Mouse (Mus musculus) limb, embryonic 15.5 days (tissue): ENCODE measurements around the gene Tspan2. TPM values are rescaled to one million over a fixed set of nuclear protein-coding genes. Genes with fewer than 3 reads are reported as not detected.

ENCODE experiments used
- ATAC-seq: fragments of 200-750 bp; cut with Nextera tagmentation; 2 replicates; pipeline ENCODE4 v1.8.0; 2017; ENCODE audit warnings: low read depth, moderate TSS enrichment; ENCODE audit not compliant: insufficient number of reproducible peaks, low FRiP score, low TSS enrichment
- H3K27ac ChIP-seq: fragments of 300-500 bp; sonication (generic); 2 replicates; pipeline ENCODE4 v1.5.1; 2015; ENCODE audit warnings: moderate library complexity, mild to moderate bottlenecking, inconsistent platforms
- H3K27me3 ChIP-seq: fragments of 300-500 bp; sonication (generic); 2 replicates; pipeline ENCODE4 v1.6.1; 2015; ENCODE audit warnings: inconsistent platforms
- H3K36me3 ChIP-seq: fragments of 300-500 bp; sonication (generic); 2 replicates; pipeline ENCODE4 v1.6.1; 2015; ENCODE audit warnings: inconsistent platforms
- H3K4me1 ChIP-seq: fragments of 300-500 bp; sonication (generic); 2 replicates; pipeline ENCODE4 v1.6.1; 2015; ENCODE audit warnings: inconsistent platforms
- H3K4me2 ChIP-seq: fragments of 300-500 bp; sonication (generic); 2 replicates; pipeline ENCODE4 v1.6.1; 2015; ENCODE audit warnings: mild to moderate bottlenecking, inconsistent platforms
- H3K4me3 ChIP-seq: fragments of 300-500 bp; sonication (generic); 2 replicates; pipeline ENCODE4 v1.5.1; 2015; ENCODE audit warnings: mild to moderate bottlenecking, inconsistent platforms
- H3K9ac ChIP-seq: fragments of 300-500 bp; sonication (generic); 2 replicates; pipeline ENCODE4 v1.6.1; 2015; ENCODE audit warnings: inconsistent platforms
- H3K9me3 ChIP-seq: fragments of 300-500 bp; sonication (generic); 2 replicates; pipeline ENCODE4 v1.6.1; 2016; ENCODE audit warnings: inconsistent platforms
- WGBS: fragments of 180-500 bp; shearing (Covaris S2); methylation state at CpG from one replicate; pipeline ENCODE4 v1.1.7; 2015; 5-methylcytosine and 5-hydroxymethylcytosine counted together
- polyA plus RNA-seq: library from polyadenylated mRNA; unstranded; fragments of >200 nt; fragmentation: Nextera tagmentation; extraction: Ambion mirVana; gene quantifications from 2 replicates; pipeline ENCODE4 v1.2.1, GENCODE M21; 2015

Gene Tspan2
- 7.2 and 8.0 TPM in 2 replicates for polyA plus RNA-seq

DNA sequence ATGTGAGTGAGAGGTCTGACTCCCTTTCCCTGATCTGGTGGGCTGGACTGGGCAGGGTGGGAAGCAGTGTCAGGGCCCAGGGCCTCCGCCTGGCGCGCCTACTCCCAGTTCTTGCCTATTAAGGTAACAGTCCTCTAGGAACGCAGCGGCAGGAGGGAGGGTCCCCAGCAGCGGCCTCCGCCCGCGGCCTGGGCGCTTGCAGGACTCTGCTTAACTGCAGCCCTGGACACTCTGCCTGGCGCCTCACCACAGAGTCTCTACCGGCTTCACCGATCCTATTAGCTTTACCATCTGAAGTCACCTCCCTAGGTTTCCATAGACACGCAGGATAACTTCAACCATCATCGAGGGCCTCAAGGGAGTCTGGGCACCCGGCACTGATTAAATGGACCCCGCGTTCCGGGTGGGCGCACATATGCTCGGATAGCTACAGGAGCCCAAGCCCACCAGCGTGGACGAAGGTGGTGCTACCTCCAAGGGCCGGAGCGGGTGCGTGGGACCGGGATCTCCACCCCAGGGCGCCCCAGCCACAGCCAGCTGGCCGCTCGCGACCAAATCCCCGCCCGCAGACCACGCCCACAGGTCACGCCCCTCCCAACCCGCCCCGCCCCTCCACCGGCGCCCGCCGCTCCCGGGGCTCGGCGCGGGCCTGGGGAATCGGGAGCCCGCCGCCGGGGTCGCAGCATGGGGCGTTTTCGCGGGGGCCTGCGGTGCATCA is at the start of gene Tspan2:
Gene Tspan2 (plus strand): TSS at position 217 of the 718 bp plus-strand sequence.
- Histone ChIP-seq H3K27me3 (0 out of 2 replicates have a peak, but pooled peaks cover 3% of the 10 kb centered on the region), H3K4me1 (peaks cover 31% of the 10 kb centered on the region), H3K9me3 (no peaks in the 10 kb centered on the region), H3K36me3 (no peaks in the 10 kb centered on the region), H3K4me2 (peak within 1 kb of the TSS; percentile 91), H3K4me3 (peak within 1 kb of the TSS; percentile 67), H3K27ac (peak within 1 kb of the TSS; percentile 65), H3K9ac (peak within 1 kb of the TSS; percentile 60)
- peak; percentile 72 for ATAC-seq
- WGBS = under 1% methylated on average over 54 of the region's 54 CpGs

DNA sequence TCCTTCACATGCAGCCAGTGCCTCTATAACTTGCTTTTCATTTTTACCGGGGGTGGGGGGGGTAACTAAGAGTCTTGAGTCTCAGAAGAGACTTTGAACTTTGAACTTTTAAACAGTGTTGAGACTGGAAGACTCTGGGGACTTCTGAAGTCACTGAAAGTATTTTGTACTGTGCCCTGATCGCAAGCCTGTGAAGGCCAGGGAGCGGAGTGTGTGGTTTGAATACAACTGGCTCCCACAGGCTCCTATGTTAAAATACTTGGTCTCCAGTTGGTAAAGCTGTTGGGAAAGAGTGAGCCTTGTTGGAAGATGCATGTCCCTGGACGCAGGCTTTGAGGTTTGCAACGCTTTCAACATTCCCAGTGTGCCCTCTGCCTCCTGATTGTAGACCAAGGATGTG is 47.5 kb upstream of the Tspan2 start:
- Histone ChIP-seq H3K4me2 (no peak overlapping the region), H3K27ac (no peak overlapping the region), H3K9me3 (no peaks in the 10 kb centered on the region), H3K27me3 (no peaks in the 10 kb centered on the region), H3K36me3 (no peaks in the 10 kb centered on the region), H3K4me3 (no peak overlapping the region), H3K4me1 (peaks cover 15% of the 10 kb centered on the region), H3K9ac (no peak overlapping the region)
- 84% methylated on average over 5 of the region's 5 CpGs for WGBS
- no peak for ATAC-seq

- H3K4me2 ChIP-seq = no peak overlapping the region
- H3K4me1 ChIP-seq = peaks cover 21% of the 10 kb centered on the region
- no peaks in the 10 kb centered on the region for H3K36me3 ChIP-seq
- no peaks in the 10 kb centered on the region for H3K27me3 ChIP-seq
- H3K9ac ChIP-seq = no peak overlapping the region
- 18% methylated on average over 8 of the region's 8 CpGs for WGBS
- H3K4me3 ChIP-seq = no peak overlapping the region
- H3K9me3 ChIP-seq = no peaks in the 10 kb centered on the region
- ATAC-seq = no peak
- H3K27ac ChIP-seq = no peak overlapping the region
Measured at GRCm38 (mm10) chr3:102687852-102688251, 46.5 kb upstream of the Tspan2 start.

DNA sequence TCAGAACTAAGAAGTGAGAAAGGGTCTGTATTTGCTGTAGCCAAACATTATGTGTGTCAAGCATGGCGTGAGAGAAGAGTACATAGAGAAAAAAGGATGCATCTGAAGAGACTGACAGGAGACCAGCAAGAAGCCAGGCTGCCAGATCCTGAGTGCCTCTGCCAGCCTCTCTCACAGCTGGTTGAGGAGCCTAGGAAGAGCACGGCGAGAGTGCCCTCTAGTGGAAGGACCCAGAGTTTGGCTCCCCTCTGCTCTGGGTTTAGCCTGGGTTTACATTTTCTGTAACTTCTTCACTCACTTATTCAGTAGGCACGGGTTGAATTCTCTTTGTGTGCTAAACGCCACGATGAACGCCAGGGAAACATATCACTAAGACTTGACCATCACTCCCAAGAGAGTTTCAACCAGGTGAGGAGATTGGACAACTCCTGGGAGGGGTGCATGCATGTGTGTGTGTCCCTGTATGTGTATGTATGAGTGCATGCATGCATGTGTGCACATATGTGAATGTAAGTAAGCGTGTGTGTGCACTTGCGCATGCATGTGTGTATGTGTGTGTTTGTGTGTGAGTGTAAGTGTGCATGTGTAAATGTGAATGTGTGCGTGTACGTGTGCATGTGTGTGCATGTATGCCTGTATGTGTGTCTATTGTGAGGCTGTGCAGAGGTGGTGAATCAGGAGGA is 42.4 kb upstream of the Tspan2 start:
- Histone ChIP-seq H3K4me3 (no peak overlapping the region), H3K27me3 (no peaks in the 10 kb centered on the region), H3K9me3 (no peaks in the 10 kb centered on the region), H3K4me2 (no peak overlapping the region), H3K4me1 (peaks cover 21% of the 10 kb centered on the region), H3K9ac (no peak overlapping the region), H3K27ac (0 out of 2 replicates have a peak overlapping the region, but pooled peaks have one; percentile 11), H3K36me3 (no peaks in the 10 kb centered on the region)
- ATAC-seq = no peak
- 39% methylated on average over 11 of the region's 11 CpGs for WGBS

DNA sequence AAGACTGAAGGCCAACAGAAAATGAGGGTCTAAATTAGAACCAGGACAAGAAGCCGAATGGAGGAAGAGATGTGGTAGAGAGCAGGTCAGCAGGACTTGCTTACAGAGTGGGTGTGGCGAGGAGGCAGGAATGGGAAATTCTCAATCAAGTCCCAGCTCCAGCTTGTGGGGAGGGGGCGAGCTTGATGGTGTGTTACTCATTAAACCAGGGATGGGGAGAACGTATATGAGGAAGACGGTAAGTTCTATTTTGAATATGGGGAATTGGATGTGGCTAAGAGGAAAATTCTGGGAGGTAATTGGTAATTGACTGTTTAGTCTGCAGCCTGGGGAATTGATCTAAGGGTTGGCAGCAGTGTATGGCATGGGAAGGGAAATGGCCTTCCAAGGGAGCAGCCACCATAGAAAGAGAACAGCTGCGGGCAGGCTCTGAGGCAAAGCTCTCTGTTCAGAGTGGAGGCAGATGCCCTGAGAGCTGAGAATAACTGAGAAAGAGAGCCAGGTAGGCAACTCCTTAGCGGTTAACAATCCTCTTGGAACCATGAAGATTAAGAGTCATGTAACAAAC is 41.5 kb upstream of the Tspan2 start:
- Histone ChIP-seq H3K27ac (no peak overlapping the region), H3K27me3 (no peaks in the 10 kb centered on the region), H3K4me3 (no peak overlapping the region), H3K36me3 (no peaks in the 10 kb centered on the region), H3K9ac (no peak overlapping the region), H3K4me2 (no peak overlapping the region), H3K9me3 (no peaks in the 10 kb centered on the region), H3K4me1 (peaks cover 26% of the 10 kb centered on the region)
- ATAC-seq = no peak
- 50% methylated on average over 7 of the region's 7 CpGs for WGBS

- Histone ChIP-seq H3K36me3 (no peaks in the 10 kb centered on the region), H3K4me1 (peaks cover 30% of the 10 kb centered on the region), H3K9me3 (no peaks in the 10 kb centered on the region), H3K4me2 (no peak overlapping the region), H3K9ac (no peak overlapping the region), H3K27me3 (no peaks in the 10 kb centered on the region), H3K27ac (no peak overlapping the region), H3K4me3 (no peak overlapping the region)
- 31% methylated on average over 2 of the region's 2 CpGs for WGBS
- no peak for ATAC-seq
Measured at GRCm38 (mm10) chr3:102698127-102698526, 36.2 kb upstream of the Tspan2 start.

DNA sequence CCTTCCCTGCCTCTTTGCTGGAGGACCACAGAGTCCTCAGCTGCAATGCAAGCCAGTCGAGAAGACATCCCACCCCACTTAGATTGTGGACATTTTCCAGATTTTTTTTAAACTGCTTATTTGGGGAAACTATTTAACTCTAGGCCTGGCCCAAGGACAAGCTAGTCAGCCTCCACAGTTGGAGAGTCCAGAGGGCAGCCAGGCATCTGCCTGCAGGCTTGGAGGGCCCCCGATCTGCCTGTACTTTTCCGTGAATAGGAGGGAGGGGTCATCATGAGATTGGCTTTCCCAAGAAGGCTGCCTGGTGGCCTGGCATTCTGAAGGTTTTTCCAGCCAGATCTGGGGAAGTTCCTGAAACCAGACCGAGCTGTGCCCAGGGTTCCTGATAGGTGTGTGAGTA is 33.0 kb upstream of the Tspan2 start:
- no peaks in the 10 kb centered on the region for H3K9me3 ChIP-seq
- ATAC-seq = 0 out of 2 replicates have a peak, but pooled peaks have one; percentile 56
- peaks cover 36% of the 10 kb centered on the region for H3K4me1 ChIP-seq
- 47% methylated on average over 4 of the region's 4 CpGs for WGBS
- H3K4me2 ChIP-seq = no peak overlapping the region
- no peaks in the 10 kb centered on the region for H3K27me3 ChIP-seq
- H3K9ac ChIP-seq = no peak overlapping the region
- no peaks in the 10 kb centered on the region for H3K36me3 ChIP-seq
- no peak overlapping the region for H3K4me3 ChIP-seq
- no peak overlapping the region for H3K27ac ChIP-seq

GRCm38 (mm10) chr3:102701902-102702544 is 32.3 kb upstream of the Tspan2 start:
- Histone ChIP-seq H3K4me1 (peaks cover 36% of the 10 kb centered on the region), H3K36me3 (no peaks in the 10 kb centered on the region), H3K9me3 (no peaks in the 10 kb centered on the region), H3K4me2 (no peak overlapping the region), H3K27me3 (no peaks in the 10 kb centered on the region), H3K4me3 (no peak overlapping the region), H3K9ac (no peak overlapping the region), H3K27ac (no peak overlapping the region)
- no peak for ATAC-seq
- WGBS = 49% methylated on average over 7 of the region's 7 CpGs

DNA sequence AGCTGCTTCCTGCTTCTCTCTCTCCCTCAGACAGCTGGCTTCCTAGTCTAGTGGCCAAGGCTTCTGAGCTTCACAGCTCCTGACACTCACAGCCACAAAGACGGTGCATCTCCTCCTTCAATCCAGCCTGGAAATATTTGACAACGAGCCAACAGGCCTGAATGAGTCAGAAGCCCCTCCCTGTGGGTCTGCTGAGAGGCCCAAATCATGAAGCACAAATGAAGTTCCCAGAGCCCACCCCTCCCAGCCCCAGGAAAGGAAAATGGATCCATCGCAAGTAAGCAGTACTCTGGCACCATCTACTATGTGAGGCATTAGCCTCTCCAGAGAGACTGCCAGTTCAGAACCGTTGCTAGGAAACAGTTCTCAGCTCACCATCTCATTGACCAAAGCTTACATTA is 30.3 kb upstream of the Tspan2 start:
- Histone ChIP-seq H3K9ac (no peak overlapping the region), H3K4me3 (no peak overlapping the region), H3K27me3 (no peaks in the 10 kb centered on the region), H3K27ac (no peak overlapping the region), H3K4me2 (no peak overlapping the region), H3K4me1 (peaks cover 24% of the 10 kb centered on the region), H3K36me3 (no peaks in the 10 kb centered on the region), H3K9me3 (no peaks in the 10 kb centered on the region)
- ATAC-seq = no peak
- 33% methylated on average over 4 of the region's 4 CpGs for WGBS

DNA sequence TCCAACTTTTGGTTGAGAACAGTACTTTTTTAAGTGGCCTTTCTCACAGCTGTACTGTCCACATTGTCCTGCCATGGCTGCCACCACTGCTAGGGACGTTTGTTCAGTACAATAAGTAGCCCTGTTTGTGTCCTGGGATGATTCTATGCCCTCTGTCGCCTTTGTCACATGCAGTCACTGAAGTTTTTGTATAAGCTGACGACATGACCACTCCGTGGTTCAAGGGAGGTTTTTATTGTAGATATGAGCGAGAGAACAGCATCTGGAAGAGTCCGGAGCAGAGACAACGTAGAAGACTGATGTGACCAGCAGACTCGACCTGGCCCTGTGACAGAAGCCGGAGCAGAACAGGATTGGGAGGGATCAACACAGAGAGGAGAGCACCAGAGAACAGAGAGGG is 25.7 kb upstream of the Tspan2 start:
- Histone ChIP-seq H3K4me1 (peaks cover 6% of the 10 kb centered on the region; the same call in 1 of the 2 replicates), H3K36me3 (no peaks in the 10 kb centered on the region), H3K4me2 (no peak overlapping the region), H3K4me3 (no peak overlapping the region), H3K9ac (no peak overlapping the region), H3K9me3 (no peaks in the 10 kb centered on the region), H3K27me3 (no peaks in the 10 kb centered on the region; the same call in 1 of the 2 replicates), H3K27ac (no peak overlapping the region)
- WGBS = 81% methylated on average over 9 of the region's 9 CpGs
- no peak for ATAC-seq

- Histone ChIP-seq H3K4me3 (0 out of 2 replicates have a peak overlapping the region, but pooled peaks have one; percentile 7), H3K9ac (no peak overlapping the region), H3K4me2 (peak overlapping the region; percentile 29), H3K27ac (no peak overlapping the region), H3K36me3 (no peaks in the 10 kb centered on the region), H3K4me1 (0 out of 2 replicates have a peak, but pooled peaks cover 6% of the 10 kb centered on the region), H3K9me3 (no peaks in the 10 kb centered on the region), H3K27me3 (no peaks in the 10 kb centered on the region; the same call in 1 of the 2 replicates)
- peak; percentile 44; the same call in 1 of the 2 replicates for ATAC-seq
- 25% methylated on average over 11 of the region's 11 CpGs for WGBS
Measured at GRCm38 (mm10) chr3:102715066-102715584, 19.2 kb upstream of the Tspan2 start.
